Mouse (Mus musculus) urinary bladder, adult 2 months (tissue): ENCODE results near the gene Dscam. TPM values are rescaled to one million over a fixed set of nuclear protein-coding genes. Genes with fewer than 3 reads are reported as not detected.
"Not testable (repeated sequence)": the region's sequence is repeated elsewhere in the genome, so short reads cannot be mapped to it uniquely, and the experiment has no call there.

ENCODE experiments used
- DNase-seq: peaks from one replicate; pipeline ENCODE4 v3.0.0; 2022; ENCODE audit warnings: low spot score
- polyA plus RNA-seq: library from polyadenylated mRNA; depleted of rRNA; stranded (reverse); fragments of >200 nt; gene quantifications from 2 replicates; pipeline ENCODE4 v1.2.3, GENCODE M21; 2012

Gene Dscam
- polyA plus RNA-seq, 1 experiment = 0.03 TPM

DNA sequence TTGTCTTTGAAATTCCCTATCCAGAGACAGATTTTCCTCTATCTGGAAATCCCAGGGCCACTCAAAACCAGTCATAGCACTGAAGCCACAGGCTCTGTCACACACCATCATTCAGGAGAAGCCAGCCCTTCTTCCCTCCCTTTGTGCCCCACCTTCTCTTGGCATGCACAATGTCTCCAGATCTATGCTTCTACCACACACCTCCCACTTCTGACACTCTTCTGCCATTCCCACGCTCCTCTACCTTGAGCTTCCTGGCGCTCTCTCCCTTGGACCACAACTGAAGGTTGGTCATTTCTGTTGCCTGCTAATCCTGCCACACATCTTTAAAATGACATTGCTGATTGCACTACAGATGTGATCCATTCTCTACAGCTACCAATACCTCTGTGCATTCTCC, 235.8 kb downstream of the Dscam start:
- DNase-seq = no peak

DNA sequence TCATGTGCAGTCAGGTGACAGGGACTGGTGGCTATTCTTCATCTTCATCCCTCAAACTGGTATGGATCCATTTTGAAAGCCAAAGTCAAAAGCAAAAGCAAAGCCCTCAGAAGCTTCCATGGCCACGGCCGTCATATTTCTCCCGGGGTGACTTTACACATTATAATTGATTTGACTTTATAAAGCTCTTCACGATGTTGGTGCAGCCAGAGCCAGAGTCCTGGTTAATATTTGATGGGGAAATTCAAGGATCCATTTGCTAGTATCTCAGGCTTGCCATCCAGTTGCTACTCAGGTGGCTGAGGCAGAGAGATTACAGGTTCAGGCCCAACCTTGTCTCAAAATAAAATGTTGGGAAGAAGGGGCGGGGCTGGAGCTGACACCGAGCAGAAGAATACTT, 238.3 kb downstream of the Dscam start:
- DNase-seq = no peak

DNA sequence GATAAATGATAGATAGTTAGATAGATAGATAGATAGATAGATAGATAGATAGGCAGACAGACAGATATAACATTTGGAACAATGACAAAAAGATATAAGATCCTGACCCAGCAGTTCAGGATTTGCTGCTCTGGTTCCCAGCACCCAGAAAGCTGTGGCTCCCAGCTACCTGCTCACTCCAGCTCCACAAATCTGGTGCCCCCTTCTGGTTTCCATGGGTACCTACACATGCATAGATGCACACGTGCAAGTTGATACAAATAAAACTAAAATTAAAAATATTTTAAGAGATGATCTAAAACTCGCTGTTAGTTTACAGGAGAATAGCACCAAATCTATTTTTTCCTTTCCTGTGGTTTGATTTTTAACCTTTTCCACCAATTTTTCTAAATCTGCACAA, 238.8 kb downstream of the Dscam start:
- DNase-seq = no peak

DNA sequence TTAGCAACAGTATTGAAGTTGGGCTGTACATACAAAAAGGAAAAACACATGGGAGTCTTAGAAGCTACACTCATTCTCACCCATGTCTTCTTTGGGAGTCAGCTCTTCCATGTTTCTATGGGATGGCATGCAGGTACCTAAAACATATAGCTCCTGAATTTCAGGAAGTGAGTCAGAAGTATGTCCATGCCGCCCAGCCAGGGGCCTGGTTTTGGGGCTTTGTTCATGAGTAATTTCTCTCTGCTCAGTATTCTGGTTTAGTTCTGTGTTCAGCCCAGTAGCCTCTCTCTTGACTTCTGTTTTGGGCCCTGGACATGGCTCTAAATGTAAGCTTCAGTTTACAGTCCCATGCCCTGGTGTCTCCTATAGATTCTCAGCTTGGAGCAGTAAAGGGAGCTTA, 242.5 kb downstream of the Dscam start:
- no peak for DNase-seq

DNA sequence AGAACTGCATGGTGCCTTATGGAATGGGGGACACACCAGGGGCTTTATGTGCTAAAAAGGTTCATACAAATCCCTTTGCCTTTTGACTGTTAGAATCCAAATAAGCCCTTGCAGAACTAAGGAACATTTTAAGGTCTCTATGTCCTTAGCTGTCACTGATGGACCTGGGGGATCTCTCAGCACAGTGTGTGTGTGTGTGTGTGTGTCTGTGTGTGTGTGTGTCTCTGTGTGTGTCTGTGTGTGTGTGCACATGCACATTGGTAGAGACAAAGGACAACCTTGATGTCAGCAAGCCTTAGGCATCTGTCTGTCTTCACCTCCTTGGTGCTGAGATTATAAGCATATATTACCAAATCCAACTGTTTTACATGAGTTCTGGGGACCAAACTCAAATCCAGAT, 243.1 kb downstream of the Dscam start:
- DNase-seq = no peak

DNA sequence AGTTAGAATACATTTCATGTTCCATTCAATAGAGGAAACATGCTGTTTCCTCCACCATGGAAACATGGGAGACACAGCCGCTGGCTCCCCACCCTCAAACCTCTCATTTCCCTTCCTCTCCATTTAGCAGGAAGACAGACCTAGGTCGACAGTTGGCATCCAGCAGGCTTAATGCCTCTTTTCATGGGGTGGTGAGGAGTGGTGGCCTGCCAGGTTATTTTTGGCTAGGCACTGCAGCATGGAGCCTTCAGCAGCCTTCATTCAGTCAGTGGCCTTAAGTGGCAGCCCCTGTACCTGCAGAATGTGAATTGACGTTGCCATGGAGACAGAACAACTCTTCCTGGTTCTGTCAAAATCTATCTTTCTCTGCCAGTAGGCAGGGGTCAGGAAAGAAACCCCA, 243.6 kb downstream of the Dscam start:
- no peak for DNase-seq

DNA sequence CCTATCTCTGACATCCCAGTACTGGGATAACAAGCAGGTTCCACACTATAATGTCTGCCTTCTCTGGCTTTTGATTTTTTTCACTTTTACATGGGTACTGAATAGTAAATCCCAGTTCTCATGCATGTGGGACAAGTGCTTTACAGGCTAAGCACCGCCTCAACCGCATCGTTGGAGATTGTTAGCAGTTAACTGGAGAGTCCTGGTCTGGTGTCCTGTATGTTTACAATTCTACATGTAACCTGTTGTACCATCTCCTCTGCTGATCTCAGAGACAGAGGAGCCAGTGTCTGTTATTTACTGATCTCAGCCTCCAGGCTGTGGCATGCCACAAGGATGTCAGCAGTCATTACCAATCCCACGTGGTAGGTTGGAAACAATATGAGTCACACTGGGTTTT, 246.6 kb downstream of the Dscam start:
- DNase-seq = no peak

DNA sequence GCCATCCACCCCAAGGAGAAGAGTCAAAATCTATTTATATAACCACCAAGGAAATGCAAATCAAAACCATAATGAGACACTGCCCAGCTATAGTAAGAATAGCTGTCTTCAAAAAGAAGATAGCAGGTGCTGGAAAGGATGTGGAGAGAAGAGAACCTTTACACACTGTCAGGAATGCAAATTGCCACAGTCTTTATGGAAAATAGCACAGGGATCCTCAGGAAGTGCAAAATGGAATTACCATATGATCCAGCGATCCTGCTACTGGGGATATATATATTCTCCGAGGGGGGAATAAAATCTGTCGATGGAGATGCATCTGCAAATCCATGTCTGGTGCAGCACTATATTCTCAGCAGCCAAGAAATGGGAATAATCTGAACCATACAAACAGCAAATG, 256.1 kb downstream of the Dscam start:
- DNase-seq = no peak

DNA sequence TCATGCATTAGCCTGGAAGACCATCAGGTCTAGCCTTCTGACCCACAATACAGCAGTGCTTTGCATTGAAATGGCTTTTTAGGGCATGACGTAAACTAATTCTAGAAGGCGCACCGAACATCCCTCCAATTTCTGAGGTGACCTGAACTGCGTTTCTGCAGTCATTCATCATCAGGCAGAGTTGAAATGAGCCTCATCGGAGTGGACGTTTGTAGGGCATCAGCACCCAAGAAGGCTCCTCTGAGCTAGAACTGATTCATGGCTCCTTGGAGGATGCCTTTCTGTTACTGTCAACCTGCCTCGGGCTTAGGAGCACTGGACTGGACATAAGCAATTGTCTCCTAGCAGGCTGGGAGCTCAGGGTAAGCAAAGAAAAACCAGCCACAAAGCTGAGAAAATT, 257.7 kb downstream of the Dscam start:
- DNase-seq = no peak

DNA sequence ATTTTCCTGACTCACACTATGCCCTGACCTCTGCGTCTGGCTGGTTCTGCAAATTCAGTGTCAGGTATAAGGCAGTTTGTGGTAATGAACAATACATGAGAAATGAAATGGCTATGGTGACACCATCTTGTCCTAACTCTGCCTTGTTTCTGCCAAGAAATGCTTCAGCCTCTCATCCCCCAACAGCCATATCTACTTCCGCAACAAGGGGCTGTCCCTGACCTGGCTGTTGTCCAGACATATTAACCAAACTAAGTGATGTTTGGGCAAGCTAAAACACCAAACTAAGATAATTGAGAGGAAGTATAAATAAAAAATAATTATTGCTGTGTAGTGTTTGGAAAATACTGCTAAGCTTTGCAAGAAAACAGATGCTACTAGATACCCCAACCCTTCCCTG, 258.4 kb downstream of the Dscam start:
- no peak for DNase-seq

DNA sequence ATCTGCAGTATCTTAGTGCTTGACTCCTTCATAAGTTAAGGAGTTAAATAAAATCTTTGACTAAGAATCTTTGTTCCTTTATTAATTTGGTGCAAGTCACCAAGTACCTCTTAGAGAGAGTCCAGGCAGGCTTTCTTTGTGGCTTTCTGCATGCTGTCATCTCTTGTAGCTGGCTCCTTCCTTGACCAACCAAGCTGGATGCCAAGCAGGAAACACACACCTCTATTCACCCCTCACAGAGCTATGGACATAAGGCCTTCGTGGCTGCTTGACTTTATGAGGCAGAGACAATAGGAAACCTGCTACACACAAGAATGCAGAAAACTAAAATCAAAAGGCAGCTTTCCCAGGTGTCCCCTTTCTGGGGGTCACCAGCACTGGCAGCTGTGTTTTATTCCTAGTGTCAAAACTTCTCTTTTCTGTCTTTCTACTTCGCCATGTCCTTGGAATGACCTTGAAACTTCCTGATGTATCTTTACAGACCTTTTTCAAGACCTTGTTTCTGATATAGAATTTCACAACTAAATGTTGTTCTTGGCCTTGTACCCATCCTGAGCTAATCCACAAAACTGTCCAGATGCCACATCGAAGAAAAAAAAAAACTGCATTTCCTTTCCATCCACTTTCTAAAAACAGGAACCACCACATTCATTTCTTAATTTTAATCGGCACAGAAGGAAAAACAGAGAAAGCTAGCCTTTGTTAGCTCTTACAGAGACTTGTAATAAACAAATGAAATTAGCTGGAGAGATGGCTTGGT, 260.0 kb downstream of the Dscam start:
- no peak for DNase-seq

DNA sequence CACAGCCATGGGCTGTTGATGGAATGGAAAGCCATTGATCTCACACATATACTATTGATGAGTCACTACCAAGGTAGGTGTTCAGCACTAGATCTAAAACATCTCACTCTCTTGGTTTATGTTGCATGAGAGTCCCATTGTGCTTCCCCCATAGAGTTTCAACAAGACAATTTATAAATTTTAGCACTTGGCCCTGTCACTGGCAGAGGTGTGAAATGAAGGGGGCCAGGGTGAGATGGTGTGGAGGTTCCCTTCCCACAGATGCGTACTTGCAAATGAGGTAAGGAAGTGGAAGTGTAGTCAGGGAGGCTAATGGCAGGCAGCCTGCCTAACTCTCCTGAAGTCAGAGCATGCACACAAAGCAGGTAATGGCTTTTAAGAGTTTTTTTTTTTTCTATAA, 262.7 kb downstream of the Dscam start:
- no peak for DNase-seq

DNA sequence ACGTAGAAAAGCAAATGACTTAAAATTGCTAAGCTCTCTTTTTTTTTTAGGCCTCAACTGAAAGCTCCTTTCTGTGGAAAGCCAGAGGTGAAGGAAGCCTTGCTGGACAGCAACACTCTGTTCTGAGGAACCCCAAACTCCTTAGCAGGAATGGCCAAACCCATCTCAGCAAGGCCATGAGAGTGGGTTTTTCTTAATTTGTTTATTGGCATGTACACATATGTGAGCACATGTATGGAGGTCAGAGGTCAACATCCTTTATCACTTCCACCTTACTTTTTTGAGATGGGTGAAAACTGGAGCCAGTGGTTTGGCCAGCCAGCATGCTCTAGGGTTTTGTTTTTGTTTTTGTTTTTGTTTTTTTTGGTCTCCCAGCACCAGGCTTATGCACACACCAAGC, 263.5 kb downstream of the Dscam start:
- no peak for DNase-seq

DNA sequence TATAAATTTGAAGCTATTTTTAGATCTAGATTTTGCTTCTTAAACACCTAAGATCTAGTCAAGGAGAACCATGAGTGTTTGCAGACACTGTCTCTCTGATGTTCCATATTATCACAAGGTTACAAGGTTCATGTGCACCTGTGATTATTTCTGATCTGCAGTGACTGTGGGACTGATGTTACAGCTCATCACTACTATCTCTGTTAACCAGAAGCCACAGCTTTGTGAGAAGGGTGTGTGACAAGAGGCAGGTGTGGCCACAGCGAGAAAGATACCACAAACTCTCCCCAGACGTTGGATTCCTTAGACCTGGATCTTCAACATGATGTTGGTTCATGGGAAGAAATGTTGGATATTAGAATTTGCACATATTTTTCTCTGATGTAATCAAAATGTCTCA, 263.9 kb downstream of the Dscam start:
- DNase-seq = no peak

DNA sequence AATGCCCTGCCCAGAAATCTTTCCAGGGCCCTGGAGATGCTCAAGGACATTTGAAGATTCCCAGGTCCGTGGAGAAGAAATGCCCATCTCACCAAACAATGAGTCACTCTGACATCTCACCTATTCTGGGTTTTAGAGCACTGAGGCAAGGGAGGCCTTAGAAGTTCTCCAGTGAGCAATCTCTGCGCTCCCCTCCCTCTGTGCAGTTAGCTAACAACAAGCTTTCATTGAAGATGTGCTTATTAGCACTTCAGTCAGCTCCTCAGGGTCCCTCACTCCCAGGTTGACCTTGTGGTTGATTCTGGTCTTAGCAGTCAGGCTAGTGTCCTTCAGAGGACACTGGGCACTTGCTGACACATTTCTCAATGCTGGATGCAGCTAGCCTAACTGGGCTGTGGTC, 265.8 kb downstream of the Dscam start:
- no peak for DNase-seq

DNA sequence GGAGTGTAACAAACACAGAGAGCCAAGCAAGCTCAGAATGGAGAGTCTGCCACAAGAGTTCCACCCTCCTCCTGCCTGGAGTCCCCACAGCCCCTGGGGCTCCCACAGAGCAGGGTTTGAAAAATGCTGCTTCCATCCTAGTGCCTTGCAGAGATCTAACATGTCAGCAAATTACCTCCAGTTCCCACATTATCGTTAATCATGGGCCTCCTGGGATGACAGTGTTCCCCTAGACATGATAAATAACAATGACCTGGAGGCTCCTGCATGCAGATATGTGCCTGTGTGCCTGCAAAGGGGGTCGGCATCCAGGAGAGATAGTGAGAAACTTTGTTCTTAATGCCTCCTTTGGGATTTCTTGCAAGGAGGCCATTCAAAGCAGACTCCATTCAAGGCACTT, 266.2 kb downstream of the Dscam start:
- no peak for DNase-seq

DNA sequence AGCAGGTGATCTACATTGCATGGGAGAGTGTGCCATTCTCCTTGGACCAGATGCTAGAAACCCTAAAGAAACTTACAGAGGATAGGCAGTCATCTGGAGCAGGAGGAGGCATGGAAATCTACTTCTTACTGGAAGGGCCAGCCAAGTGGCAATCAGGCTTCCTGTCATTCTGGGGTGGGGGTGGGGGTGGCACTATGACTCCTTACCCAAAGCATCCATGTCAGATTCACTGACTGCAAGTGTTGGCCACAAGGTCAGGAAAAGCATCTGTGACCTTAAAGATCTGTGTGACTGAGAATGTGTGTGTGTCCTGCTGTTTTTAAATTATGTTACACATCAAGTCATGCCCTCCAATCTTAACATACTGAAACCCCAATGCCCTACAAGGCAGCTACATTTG, 268.0 kb downstream of the Dscam start:
- no peak for DNase-seq

DNA sequence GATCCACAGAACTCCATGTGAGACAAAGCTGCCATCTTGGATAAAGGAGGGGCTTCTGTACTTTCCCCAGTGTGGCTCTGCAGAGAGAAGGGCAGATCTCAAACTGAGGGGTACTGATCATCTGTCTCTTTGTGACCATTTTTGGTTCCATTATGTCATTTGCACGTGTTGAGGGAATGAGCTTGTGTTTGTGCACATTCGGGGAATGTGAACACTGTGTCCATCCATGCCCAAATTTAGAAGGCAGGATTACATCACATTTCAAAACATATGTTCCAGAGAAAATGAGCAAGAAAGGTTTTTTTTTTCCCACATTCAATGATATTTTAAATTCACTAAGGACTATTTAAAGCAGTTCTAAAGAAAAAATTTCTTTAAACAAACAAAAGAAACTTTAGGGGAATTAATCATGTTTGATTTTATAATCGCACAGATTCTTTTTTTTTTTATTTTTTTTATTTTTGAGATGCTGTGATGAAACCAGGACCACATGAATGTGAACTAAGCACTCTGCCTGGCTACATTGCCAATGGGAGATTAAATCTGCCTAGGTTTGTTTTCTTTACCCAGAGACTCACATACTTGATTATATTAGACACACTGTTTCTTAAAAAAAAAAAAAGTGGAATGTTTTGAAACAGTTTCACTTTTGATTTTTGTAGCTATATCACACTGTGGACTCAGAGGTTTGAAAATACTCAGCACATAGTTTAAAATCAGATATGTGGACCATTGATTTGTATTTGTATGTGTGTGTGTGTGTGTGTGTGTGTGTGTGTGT, 269.1 kb downstream of the Dscam start:
- no peak for DNase-seq

DNA sequence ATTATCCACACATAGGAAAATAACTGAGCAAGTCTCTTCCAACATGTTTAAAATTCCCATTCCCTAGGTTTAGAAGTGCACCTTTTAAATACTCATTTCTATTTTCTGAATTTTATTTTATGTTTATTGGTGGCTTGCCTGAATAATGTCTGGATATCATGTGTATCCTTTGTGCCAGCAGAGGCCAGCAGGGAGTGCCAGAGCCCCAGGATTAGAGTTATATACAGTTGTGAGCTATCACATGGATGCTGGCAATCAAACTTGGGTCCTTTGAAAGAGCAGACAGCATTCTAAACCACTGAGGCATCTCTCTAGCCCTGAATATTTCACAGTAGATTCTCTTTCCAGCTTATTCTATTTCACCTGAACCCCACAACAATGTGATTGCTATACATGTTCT, 271.2 kb downstream of the Dscam start:
- DNase-seq = no peak

DNA sequence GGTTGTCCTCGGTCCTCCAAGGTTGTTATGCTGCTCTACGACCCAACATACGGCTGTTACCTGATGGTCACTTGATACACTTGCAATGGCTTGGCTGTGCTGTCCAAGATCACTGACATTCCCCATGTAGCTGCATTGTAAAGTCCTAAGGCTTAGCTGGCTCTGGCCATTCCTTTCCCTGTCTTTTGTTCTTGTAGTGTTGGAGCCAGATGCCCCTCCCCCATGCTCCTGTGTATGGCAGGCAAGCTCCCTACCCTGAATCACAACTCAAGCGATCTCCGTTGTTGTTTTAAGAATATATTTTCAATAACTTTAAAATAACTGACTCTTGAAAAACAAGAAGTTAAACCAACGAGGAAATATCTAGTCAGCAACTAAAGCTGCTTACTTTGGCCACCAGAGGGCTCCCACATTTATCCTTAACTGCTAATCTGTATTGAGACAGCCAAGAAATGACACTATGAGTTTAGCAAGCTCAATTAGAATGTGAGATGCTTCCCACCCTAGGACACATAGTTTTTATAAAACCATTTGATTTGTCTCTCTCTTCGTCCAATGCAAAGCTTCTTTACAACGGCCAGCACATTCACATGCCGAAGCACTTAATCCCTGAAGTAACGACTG, 273.9 kb downstream of the Dscam start:
- no peak for DNase-seq

DNA sequence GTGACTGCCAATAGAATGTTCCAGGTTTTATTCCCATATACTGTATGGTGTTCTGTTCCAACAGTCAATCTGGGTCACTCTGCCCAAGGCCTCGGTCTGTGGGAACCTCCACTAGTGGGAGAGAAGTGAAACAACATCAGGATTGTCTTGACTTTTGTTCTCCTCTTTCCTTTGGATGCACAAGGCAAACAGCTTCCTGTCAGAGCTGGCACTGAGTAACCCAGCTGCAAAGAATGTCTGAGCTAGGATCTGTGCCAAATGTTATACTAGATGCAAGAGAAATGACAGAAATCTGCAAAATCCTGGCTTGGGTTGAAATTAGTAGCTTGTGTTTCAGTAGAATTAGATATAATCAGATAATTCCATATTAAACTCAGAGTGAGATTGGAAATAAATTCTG, 282.5 kb downstream of the Dscam start:
- no peak for DNase-seq

DNA sequence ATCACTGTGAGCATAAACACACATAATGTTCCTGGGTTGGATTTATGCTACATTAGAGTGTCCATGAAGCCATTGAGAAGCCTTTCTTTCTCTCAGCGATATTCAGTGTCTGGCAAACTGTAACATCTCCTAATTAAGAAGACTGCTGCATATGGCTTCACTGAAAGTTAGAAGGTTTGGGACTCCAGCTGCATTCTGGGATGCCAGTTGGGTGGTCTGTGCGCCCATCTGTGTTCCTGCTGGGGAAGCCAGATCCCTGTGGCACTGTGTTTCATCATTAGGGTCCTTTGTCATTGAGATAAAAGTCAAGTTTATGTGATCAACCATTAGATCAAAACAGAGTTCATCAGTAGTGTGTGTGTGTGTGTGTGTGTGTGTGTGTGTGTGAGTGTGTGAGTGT, 284.7 kb downstream of the Dscam start:
- no peak for DNase-seq

DNA sequence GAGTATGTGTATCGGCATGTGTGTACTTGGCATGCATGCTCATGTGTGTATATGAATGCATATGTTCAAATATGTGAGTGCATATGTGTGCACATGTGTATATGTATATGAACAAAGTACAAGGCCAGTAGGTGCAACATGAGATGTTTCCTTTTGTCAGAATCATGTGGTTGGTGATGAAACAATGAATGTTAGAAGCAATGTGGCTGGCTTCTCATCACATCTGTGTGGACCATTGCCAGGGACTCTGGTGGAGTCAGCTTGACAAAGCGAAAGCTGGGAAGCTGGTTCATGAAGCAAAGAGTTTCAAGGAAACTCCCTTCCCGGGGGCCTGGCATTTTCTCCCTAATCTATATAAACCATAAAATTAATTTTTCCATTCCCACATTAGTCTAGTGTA, 286.0 kb downstream of the Dscam start:
- not testable (repeated sequence) for DNase-seq
